Mouse (Mus musculus) inflammation-experienced regulatory T-cells, adult 16 weeks (primary cell): ENCODE results near the gene Dhrs7c. TPM values are rescaled to one million over a fixed set of nuclear protein-coding genes. Genes with fewer than 3 reads are reported as not detected.

Source experiments
- polyA plus RNA-seq: library from polyadenylated mRNA; unstranded; fragments of 100-300 nt; shearing (Covaris generic); gene quantifications from one replicate; pipeline ENCODE4 v1.2.1, GENCODE M21; 2017

Gene Dhrs7c
- polyA plus RNA-seq = not detected

DNA sequence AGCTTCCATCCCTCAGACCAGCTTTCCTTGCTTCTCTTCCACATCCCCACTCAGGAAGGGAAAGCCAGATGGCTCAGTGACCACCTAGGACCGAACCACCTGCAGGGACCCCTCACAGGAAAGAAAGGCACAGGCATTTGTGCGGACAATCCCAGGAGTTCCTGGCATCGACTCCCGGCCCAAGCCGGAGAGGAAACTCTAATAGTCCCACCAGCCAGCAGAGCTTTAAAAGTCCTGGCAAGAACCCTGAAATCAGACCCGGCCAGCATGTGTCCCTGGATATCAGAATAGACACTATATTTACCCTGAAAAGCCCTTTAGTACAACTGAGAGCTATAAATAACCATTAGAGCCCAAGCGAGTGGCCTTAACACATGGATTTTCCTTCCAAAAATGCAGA is at the start of gene Dhrs7c:
Gene Dhrs7c, plus strand, starts transcription at position 257 of the 400 bp plus-strand sequence.

DNA sequence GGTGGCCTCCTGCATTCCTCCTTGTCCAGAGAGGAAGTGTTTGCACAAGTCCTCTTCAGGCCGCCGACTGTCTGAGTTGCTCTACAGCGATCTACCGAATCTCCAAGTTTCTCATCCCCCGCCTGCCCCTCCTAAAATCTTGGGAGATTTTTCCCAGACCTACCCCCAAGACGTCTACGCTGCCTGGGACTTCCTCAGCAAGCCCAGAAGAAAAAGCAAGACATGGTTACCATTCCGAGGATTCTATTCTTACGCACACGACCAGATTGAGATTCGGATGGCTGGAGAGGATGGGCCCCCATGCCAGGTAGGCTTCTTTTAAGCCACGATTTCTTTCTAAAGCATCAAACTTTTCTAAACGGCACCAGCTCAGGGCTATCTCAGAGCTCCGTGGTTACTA is 26.9 kb upstream of the Dhrs7c start, which contains the start of gene Glp2r:
Gene Glp2r, minus strand, starts transcription at position 101 of the 400 bp plus-strand sequence.

DNA sequence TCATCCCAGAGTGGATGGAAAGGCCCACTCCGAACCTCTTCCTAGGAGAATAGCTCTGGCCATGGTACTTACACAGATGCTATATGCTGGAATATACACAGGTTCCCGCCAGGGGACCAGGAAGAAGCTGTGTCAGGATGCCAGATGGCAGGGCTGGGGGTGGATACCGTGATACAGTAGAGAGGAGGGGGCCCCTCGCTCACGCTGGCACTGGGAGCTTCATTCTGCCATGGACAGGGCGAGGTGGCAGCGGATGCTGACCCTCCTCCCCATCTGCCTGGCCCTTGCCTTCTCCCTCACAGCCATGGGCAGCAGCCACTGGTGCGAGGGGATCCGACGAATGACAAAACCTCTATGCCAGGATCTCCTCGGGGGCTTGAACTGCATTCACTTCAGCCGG is 23.6 kb upstream of the Dhrs7c start, which contains the start of gene Gsg1l2:
Gene Gsg1l2, plus strand, starts transcription at position 230 of the 400 bp plus-strand sequence.

Other genes with a start within 250 kb of the Dhrs7c start
- not detected for gene Rcvrn, start 102.9 kb upstream of the Dhrs7c start, polyA plus RNA-seq
- not detected for gene Glp2r, start 27.0 kb upstream of the Dhrs7c start, polyA plus RNA-seq
- not detected for gene Gsg1l2, start 23.6 kb upstream of the Dhrs7c start, polyA plus RNA-seq
- not detected for gene Usp43, start 124.0 kb downstream of the Dhrs7c start, polyA plus RNA-seq
- gene Cfap52, start 167.5 kb downstream of the Dhrs7c start, polyA plus RNA-seq = not detected
- gene Stx8, start 168.0 kb downstream of the Dhrs7c start, polyA plus RNA-seq = 81.5 TPM